Mouse (Mus musculus) gastrocnemius, postnatal 10 days (tissue): Measurements from ENCODE around the gene Arid4b. TPM values are rescaled to one million over a fixed set of nuclear protein-coding genes. Genes with fewer than 3 reads are reported as not detected.
"Not testable (repeated sequence)": the region's sequence is repeated elsewhere in the genome, so short reads cannot be mapped to it uniquely, and the experiment has no call there.

ENCODE experiments used
- DNase-seq: peaks from one replicate; pipeline ENCODE4 v3.0.0; 2021; ENCODE audit warnings: mixed read lengths
- long read RNA-seq, 2 experiments: library from polyadenylated mRNA; stranded (forward); transcript quantifications; one replicate each; pipeline ENCODE4 v2.0.0; 2021
- total RNA-seq, 2 experiments: library from RNA; stranded (reverse); gene quantifications; 2 replicates each; pipeline ENCODE4 v1.2.3; 2021

Gene Arid4b
- 10 to 100 TPM; 15.5 to 22.0 TPM for total RNA-seq
- long read RNA-seq, experiment 1, full-length matches to known transcripts, result 5 of 9 reads
- long read RNA-seq, experiment 1, partial matches to known transcripts, result 2 of 9 reads
- long read RNA-seq, experiment 1, other reads (novel, unspliced or antisense), result 2 of 9 reads
- long read RNA-seq, experiment 2, full-length matches to known transcripts, result 6 of 12 reads
- long read RNA-seq, experiment 2, partial matches to known transcripts, result 2 of 12 reads
- long read RNA-seq, experiment 2, other reads (novel, unspliced or antisense), result 4 of 12 reads

GRCm38 (mm10) chr13:14063013-14063941 is at the start of gene Arid4b, which contains the start of gene Ggps1:
Gene Arid4b (plus strand): TSS chr13:14063232.
Gene Ggps1 (minus strand): TSS chr13:14063488.
- peak; percentile 87 for DNase-seq

GRCm38 (mm10) chr13:14014001-14014400 is 49.0 kb upstream of the Arid4b start:
- no peak for DNase-seq

GRCm38 (mm10) chr13:14014540-14014939 is 48.5 kb upstream of the Arid4b start:
- no peak for DNase-seq

GRCm38 (mm10) chr13:14015609-14016008 is 47.4 kb upstream of the Arid4b start:
- no peak for DNase-seq

- no peak for DNase-seq
Measured at GRCm38 (mm10) chr13:14018283-14018682, 44.7 kb upstream of the Arid4b start.

- DNase-seq, result no peak
Measured at GRCm38 (mm10) chr13:14018852-14019251, 44.2 kb upstream of the Arid4b start.

GRCm38 (mm10) chr13:14021417-14021816 is 41.6 kb upstream of the Arid4b start:
- not testable (repeated sequence) for DNase-seq

GRCm38 (mm10) chr13:14025554-14025953 is 37.5 kb upstream of the Arid4b start:
- DNase-seq, result no peak

- DNase-seq, result no peak
Measured at GRCm38 (mm10) chr13:14026154-14026820, 36.7 kb upstream of the Arid4b start.

- no peak for DNase-seq
Measured at GRCm38 (mm10) chr13:14033309-14034072, 29.5 kb upstream of the Arid4b start.

GRCm38 (mm10) chr13:14034073-14034348 is 29.0 kb upstream of the Arid4b start:
- no peak for DNase-seq

- DNase-seq, result not testable (repeated sequence)
Measured at GRCm38 (mm10) chr13:14035352-14035751, 27.7 kb upstream of the Arid4b start.

- DNase-seq, result no peak
Measured at GRCm38 (mm10) chr13:14035875-14036630, 27.0 kb upstream of the Arid4b start.

- peak; percentile 11 for DNase-seq
Measured at GRCm38 (mm10) chr13:14038911-14039291, 24.1 kb upstream of the Arid4b start.

- peak; percentile 91 for DNase-seq
Measured at GRCm38 (mm10) chr13:14039292-14039965, 23.6 kb upstream of the Arid4b start, which contains the start of gene Tbce. Gene Tbce (minus strand): TSS chr13:14039638.

- DNase-seq, result no peak
Measured at GRCm38 (mm10) chr13:14040186-14040585, 22.8 kb upstream of the Arid4b start.

- no peak for DNase-seq
Measured at GRCm38 (mm10) chr13:14043851-14044250, 19.2 kb upstream of the Arid4b start.

- DNase-seq, result no peak
Measured at GRCm38 (mm10) chr13:14044521-14044920, 18.5 kb upstream of the Arid4b start.

GRCm38 (mm10) chr13:14049878-14050277 is 13.2 kb upstream of the Arid4b start:
- no peak for DNase-seq

GRCm38 (mm10) chr13:14056801-14057200 is 6.2 kb upstream of the Arid4b start:
- no peak for DNase-seq

- no peak for DNase-seq
Measured at GRCm38 (mm10) chr13:14059582-14059981, 3.5 kb upstream of the Arid4b start.
